Mouse (Mus musculus) hindbrain, embryonic 13.5 days (tissue): ENCODE data around the gene Lif. TPM values are rescaled to one million over a fixed set of nuclear protein-coding genes. Genes with fewer than 3 reads are reported as not detected.

Experiments
- ATAC-seq: fragments of 200-750 bp; cut with Nextera tagmentation; 2 replicates; pipeline ENCODE4 v1.8.0; 2017; ENCODE audit warnings: moderate TSS enrichment; ENCODE audit not compliant: low FRiP score
- H3K27ac ChIP-seq: fragments of 300-500 bp; sonication (generic); 2 replicates; pipeline ENCODE4 v1.5.1; 2015; ENCODE audit warnings: inconsistent platforms, mild to moderate bottlenecking, moderate library complexity
- H3K27me3 ChIP-seq: fragments of 300-500 bp; sonication (generic); 2 replicates; pipeline ENCODE4 v1.6.1; 2015; ENCODE audit warnings: mild to moderate bottlenecking, inconsistent platforms
- H3K36me3 ChIP-seq: fragments of 300-500 bp; sonication (generic); 2 replicates; pipeline ENCODE4 v1.6.1; 2015; ENCODE audit warnings: mild to moderate bottlenecking, inconsistent platforms
- H3K4me1 ChIP-seq: fragments of 300-500 bp; sonication (generic); replicated peaks from 2 replicates; pipeline ENCODE4 v1.6.1; 2015; ENCODE audit warnings: inconsistent platforms
- H3K4me2 ChIP-seq: fragments of 300-500 bp; sonication (generic); 2 replicates; pipeline ENCODE4 v1.6.1; 2015; ENCODE audit warnings: inconsistent platforms, mild to moderate bottlenecking, moderate library complexity
- H3K4me3 ChIP-seq: fragments of 300-500 bp; sonication (generic); 2 replicates; pipeline ENCODE4 v1.5.1; 2015; ENCODE audit warnings: mild to moderate bottlenecking, inconsistent platforms
- H3K9ac ChIP-seq: fragments of 300-500 bp; sonication (generic); 2 replicates; pipeline ENCODE4 v1.6.1; 2015; ENCODE audit warnings: mild to moderate bottlenecking, inconsistent platforms
- H3K9me3 ChIP-seq: fragments of 300-500 bp; sonication (generic); 2 replicates; pipeline ENCODE4 v1.6.1; 2016; ENCODE audit warnings: inconsistent platforms
- WGBS: fragments of 180-500 bp; shearing (Covaris S2); methylation state at CpG from one replicate; pipeline ENCODE4 v1.1.7; 2015; 5-methylcytosine and 5-hydroxymethylcytosine counted together
- polyA plus RNA-seq: library from polyadenylated mRNA; unstranded; fragments of >200 nt; fragmentation: Nextera tagmentation; extraction: Ambion mirVana; gene quantifications from 2 replicates; pipeline ENCODE4 v1.2.1, GENCODE M21; 2015

The Lif gene
- polyA plus RNA-seq, 1 experiment from 2014 or later, result 0.08 TPM

DNA sequence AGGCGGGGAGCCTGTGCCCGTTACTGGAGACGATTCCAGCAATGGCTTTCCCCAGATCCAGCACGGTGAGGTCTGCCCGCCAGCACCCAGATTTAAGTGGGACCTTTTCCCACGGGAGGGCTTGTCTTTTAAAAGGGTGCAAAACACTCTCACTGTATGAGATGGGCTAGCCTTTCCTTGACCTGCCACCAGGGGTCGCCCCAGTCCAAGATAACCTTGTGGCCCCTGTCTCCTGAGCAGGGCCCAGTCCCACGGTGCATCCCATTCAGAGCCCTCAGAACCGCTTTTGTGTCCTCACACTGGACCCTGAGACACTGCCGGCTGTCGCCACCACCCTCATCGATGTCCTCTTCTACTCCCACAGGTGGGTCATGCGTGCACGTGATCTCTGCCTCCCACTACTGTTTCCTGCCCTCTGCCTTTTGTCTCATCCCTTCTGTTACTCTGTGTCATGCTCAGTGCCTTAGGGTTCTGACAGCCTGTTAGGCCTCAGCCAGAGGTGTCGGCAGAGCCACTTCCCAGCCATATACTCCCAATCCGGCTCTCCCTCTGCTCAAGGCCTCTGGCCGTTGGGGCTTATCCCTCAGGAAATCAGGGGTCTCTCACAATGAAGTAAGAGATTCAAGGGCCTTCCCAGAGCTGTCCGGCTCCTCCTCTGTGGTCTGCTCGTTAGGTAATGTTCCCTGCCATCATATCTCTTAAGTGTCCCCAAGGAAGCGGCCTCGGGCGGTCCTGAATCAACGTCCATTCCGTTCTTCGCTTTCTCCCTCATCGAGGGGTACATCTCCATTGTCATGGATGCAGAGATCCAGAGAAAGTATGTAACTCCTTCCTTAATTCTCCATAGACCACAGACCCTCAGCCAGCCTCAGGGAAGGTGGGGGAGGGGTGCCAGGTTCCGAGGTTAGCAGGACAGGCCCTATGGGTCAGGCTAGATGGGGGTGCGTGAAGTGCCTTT is 36.6 kb upstream of the Lif start:
- peaks cover 2% of the 10 kb centered on the region for H3K36me3 ChIP-seq
- no peak overlapping the region for H3K27ac ChIP-seq
- ATAC-seq, result no peak
- H3K9ac ChIP-seq, result no peak overlapping the region
- H3K27me3 ChIP-seq, result peaks cover 42% of the 10 kb centered on the region
- H3K4me2 ChIP-seq, result no peak overlapping the region
- H3K9me3 ChIP-seq, result no peaks in the 10 kb centered on the region
- H3K4me1 ChIP-seq, result peaks cover 11% of the 10 kb centered on the region
- no peak overlapping the region for H3K4me3 ChIP-seq
- 47% methylated on average over 28 of the region's 28 CpGs for WGBS

DNA sequence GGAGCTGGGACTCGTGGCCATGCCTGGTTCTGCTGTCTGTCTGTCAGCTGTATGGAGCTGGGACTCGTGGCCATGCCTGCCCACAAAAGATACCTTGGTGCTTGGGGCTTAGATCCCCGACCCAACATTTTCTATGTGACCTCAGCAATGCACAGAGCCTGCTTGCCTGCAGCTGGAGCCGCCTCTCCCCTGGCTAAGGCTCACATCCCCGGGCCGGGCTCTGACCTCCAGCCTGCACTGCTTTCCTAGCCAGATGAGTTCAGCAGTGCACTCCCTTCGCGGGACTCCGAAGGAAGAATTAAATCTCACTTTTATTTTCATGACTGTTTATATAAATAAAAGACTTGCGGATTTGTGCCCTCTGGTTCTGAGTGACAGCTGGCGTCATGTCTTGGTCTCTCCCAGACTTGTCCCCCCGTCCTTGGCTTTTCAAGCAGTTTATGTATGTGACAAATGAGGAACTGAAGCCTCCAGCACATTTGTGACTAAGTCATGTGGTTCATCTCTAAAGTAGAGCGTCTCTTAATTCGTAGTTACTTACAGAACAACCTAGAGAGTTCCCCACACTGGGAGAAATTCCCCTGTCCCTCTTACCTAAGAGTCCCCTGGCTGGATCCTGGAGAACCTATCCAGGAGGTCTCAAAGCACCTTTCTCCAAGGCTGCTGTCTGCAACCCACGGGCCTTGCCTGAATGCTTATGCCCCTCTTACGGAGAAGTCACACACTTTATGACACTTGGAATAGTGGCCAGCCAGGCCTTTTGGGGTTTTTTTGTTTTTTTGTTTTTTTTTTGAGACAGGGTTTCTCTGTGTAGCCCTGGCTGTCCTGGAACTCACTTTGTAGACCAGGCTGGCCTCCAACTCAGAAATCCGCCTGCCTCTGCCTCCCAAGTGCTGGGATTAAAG is 35.1 kb upstream of the Lif start:
- Histone ChIP-seq H3K4me2 (no peak overlapping the region), H3K36me3 (no peaks in the 10 kb centered on the region), H3K27ac (no peak overlapping the region), H3K9ac (no peak overlapping the region), H3K4me1 (peaks cover 11% of the 10 kb centered on the region), H3K27me3 (peaks cover 38% of the 10 kb centered on the region), H3K4me3 (no peak overlapping the region), H3K9me3 (no peaks in the 10 kb centered on the region)
- WGBS, result 80% methylated on average over 17 of the region's 17 CpGs
- no peak for ATAC-seq

- no peak overlapping the region for H3K27ac ChIP-seq
- no peaks in the 10 kb centered on the region for H3K36me3 ChIP-seq
- H3K4me3 ChIP-seq, result no peak overlapping the region
- peaks cover 25% of the 10 kb centered on the region for H3K27me3 ChIP-seq
- 37% methylated on average over 6 of the region's 7 CpGs for WGBS
- ATAC-seq, result no peak
- H3K9me3 ChIP-seq, result no peaks in the 10 kb centered on the region
- peaks cover 1% of the 10 kb centered on the region for H3K4me1 ChIP-seq
- no peak overlapping the region for H3K9ac ChIP-seq
- H3K4me2 ChIP-seq, result no peak overlapping the region
Observed at GRCm38 (mm10) chr11:4223393-4224188, 33.8 kb upstream of the Lif start.

DNA sequence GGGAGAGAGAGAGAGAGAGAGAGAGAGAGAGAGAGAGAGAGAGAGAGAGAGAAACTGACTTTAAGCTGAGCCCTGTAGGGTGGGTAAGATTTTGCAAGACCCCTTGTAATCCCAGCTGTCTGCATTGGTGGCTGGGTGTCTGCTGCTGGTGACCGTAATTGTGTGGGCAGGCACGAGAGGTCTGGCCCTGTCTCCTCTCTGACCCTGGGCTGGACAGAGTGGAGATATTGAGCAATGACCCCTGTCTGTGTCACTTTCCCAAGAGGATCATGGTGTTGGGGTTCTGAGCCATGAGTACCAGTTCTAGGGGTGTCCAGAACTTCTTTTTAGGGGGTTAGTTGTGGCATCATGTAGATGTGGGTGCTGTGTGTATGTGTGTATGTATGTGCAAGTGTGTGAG is 33.1 kb upstream of the Lif start:
- H3K27ac ChIP-seq, result no peak overlapping the region
- peaks cover 18% of the 10 kb centered on the region for H3K27me3 ChIP-seq
- 45% methylated on average over 2 of the region's 2 CpGs for WGBS
- no peak overlapping the region for H3K9ac ChIP-seq
- H3K4me1 ChIP-seq, result no peaks in the 10 kb centered on the region
- no peak overlapping the region for H3K4me2 ChIP-seq
- H3K9me3 ChIP-seq, result no peaks in the 10 kb centered on the region
- no peak for ATAC-seq
- H3K4me3 ChIP-seq, result no peak overlapping the region
- H3K36me3 ChIP-seq, result no peaks in the 10 kb centered on the region

GRCm38 (mm10) chr11:4226569-4227325 is 30.6 kb upstream of the Lif start:
- H3K9me3 ChIP-seq, result no peaks in the 10 kb centered on the region
- WGBS, result 86% methylated on average over 5 of the region's 5 CpGs
- peaks cover 3% of the 10 kb centered on the region; the same call in 1 of the 2 replicates for H3K27me3 ChIP-seq
- no peak for ATAC-seq
- no peak overlapping the region for H3K9ac ChIP-seq
- no peaks in the 10 kb centered on the region for H3K4me1 ChIP-seq
- no peaks in the 10 kb centered on the region for H3K36me3 ChIP-seq
- no peak overlapping the region for H3K4me2 ChIP-seq
- H3K27ac ChIP-seq, result no peak overlapping the region
- H3K4me3 ChIP-seq, result no peak overlapping the region

DNA sequence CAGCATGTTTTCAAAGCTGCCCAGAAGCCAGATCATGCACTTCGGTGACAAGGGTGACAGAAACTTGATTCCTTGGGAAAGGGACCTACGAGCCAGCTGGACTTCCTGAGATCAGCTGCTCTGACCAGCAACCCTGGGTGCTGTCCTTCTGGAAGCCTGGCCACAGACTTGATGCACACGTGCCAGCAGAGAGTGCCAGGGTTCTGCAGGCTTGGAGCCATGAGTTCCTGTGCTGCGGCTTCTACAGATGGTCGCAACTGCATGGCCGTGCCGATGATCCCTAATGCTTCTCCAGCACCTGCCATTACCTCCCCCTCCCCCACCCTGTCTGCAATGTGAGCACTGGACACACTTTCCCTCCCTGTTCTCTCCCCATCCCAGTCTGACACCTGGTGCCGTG is 28.9 kb upstream of the Lif start:
- Histone ChIP-seq H3K4me3 (no peak overlapping the region), H3K4me1 (no peaks in the 10 kb centered on the region), H3K9ac (no peak overlapping the region), H3K36me3 (no peaks in the 10 kb centered on the region), H3K4me2 (no peak overlapping the region), H3K27ac (no peak overlapping the region), H3K9me3 (no peaks in the 10 kb centered on the region), H3K27me3 (no peaks in the 10 kb centered on the region)
- WGBS, result 50% methylated on average over 8 of the region's 8 CpGs
- ATAC-seq, result no peak

DNA sequence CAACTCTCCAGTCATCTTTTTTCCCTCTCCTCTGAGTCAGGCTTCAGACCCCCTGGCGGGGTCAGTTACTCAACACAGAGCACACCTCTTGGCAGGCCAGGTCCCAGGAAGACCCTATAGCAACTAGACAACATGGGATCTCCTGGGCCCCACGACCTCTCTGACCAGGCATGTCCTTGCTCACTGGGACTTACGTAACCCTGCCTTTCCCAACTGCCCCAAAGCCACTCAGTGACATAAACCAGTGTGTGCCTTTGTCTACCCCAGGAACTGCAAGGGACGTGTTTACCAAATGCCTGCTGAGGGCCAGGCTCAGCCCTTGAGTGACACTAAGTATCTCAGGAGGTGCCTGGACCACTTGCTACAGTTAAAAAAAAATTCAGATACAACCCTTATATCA is 27.5 kb upstream of the Lif start:
- no peak overlapping the region for H3K4me2 ChIP-seq
- 62% methylated on average over 4 of the region's 4 CpGs for WGBS
- no peak for ATAC-seq
- H3K4me3 ChIP-seq, result no peak overlapping the region
- H3K27me3 ChIP-seq, result no peaks in the 10 kb centered on the region
- H3K36me3 ChIP-seq, result no peaks in the 10 kb centered on the region
- no peak overlapping the region for H3K9ac ChIP-seq
- H3K27ac ChIP-seq, result no peak overlapping the region
- H3K4me1 ChIP-seq, result no peaks in the 10 kb centered on the region
- H3K9me3 ChIP-seq, result no peaks in the 10 kb centered on the region

DNA sequence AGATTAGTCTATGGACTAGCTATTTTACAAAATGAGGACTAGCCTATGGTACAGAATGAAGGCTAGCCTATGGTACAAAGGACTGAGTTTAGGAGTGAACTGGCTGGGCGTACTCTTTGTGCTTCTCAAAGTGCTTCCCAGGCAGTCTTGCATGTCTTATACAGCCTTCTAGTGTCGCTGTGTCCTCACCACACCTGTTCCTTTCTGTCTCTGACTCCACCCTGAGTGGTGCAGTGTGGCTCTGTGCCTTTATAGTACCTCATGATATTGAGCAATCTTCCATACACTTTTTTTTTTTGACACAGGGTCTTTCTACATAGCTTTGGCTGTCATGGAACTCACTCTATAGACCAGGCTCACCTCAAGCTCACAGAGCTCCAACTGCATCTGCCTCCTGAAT is 25.9 kb upstream of the Lif start:
- Histone ChIP-seq H3K9ac (no peak overlapping the region), H3K4me3 (no peak overlapping the region), H3K36me3 (no peaks in the 10 kb centered on the region), H3K9me3 (no peaks in the 10 kb centered on the region), H3K27ac (no peak overlapping the region), H3K4me1 (no peaks in the 10 kb centered on the region), H3K27me3 (no peaks in the 10 kb centered on the region), H3K4me2 (no peak overlapping the region)
- no peak for ATAC-seq
- WGBS, result 92% methylated on average over 2 of the region's 2 CpGs

- ATAC-seq, result no peak
- Histone ChIP-seq H3K4me3 (no peak overlapping the region), H3K27ac (no peak overlapping the region), H3K9ac (no peak overlapping the region), H3K36me3 (no peaks in the 10 kb centered on the region), H3K27me3 (no peaks in the 10 kb centered on the region), H3K9me3 (no peaks in the 10 kb centered on the region), H3K4me2 (no peak overlapping the region), H3K4me1 (no peaks in the 10 kb centered on the region)
- 75% methylated on average over 12 of the region's 12 CpGs for WGBS
Observed at GRCm38 (mm10) chr11:4232644-4233043, 24.7 kb upstream of the Lif start.

DNA sequence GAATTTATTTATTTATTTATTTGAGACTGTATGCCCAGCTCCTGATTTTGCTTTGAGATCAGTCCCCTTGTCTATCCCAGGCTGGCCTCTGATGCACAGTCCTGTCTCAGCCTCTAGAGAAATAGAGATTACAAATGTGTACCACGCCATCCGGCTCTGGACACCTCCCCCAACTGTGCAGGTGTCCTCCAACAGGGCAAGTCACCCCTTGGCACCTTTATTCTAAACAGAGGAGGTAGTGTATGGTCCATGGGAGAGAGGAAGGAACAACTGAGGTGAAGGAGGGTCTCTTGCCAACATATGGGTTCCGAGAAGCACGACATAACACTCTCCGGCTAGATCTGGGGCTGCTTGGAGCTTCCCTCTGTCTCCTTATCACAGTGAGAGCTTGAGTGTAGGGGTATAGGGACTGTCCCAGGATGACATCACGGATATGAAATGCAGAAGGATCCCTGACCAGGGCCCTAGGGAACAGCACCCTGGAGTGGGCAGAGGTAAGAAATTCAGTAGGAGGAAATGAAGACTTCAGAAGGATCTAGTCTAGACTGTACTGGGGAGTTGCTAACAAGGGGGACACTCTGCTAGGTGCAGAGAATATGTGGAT is 22.2 kb upstream of the Lif start:
- Histone ChIP-seq H3K9me3 (no peaks in the 10 kb centered on the region), H3K4me3 (no peak overlapping the region), H3K4me1 (no peaks in the 10 kb centered on the region), H3K27ac (no peak overlapping the region), H3K36me3 (no peaks in the 10 kb centered on the region), H3K4me2 (no peak overlapping the region), H3K27me3 (no peaks in the 10 kb centered on the region), H3K9ac (no peak overlapping the region)
- WGBS, result 87% methylated on average over 6 of the region's 6 CpGs
- ATAC-seq, result no peak
